Mouse (Mus musculus) olfactory bulb, adult 2 months (tissue): ENCODE data around the gene Brinp1.

Source experiments
- CTCF ChIP-seq: fragments of 200-500 bp; IDR thresholded peaks from 2 replicates; pipeline ENCODE4 v1.5.1; 2012; ENCODE audit warnings: low read depth, mild to moderate bottlenecking, low read length, moderate library complexity; ENCODE audit not compliant: insufficient read depth
- POLR2A ChIP-seq: fragments of 200-500 bp; IDR thresholded peaks from 2 replicates; pipeline ENCODE4 v1.6.1; 2012; ENCODE audit warnings: mild to moderate bottlenecking, low read depth, low read length, moderate library complexity; ENCODE audit not compliant: insufficient read depth

- TF ChIP-seq CTCF (no peak), POLR2A (no peak)
Observed at GRCm38 (mm10) chr4:68922504-68922903, 31.7 kb downstream of the Brinp1 start.
